8 mouse cellular contexts compared by ENCODE assay signal in the genomic region with DNA sequence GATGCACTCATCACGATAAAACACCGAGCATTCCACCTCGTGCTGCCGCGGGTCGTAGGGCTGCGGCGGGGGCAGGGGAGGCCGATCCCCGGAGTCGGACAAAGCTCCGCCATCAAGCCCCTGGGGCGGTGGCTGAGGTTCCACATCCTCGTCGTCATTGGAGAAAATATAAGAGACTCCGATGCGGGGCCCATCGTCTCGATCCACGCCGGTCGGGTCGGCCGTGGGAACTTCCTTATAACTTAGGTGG. TPM values are rescaled to one million over a fixed set of nuclear protein-coding genes. Genes with fewer than 3 reads are reported as not detected.
DNase-seq lines count a peak whose midpoint lies in the region; ATAC-seq and TF ChIP-seq lines count a peak whose summit lies in the region.

No protein-coding gene starts in this region.

- TF ChIP-seq CTCF in kidney, adult 2 months (conservative IDR thresholded peaks at IDR 0.05; ENCODE audit: insufficient read depth, insufficient read length, low read depth, low read length): no peak

- no peaks in the 10 kb centered on the region for H3K27me3 ChIP-seq in kidney, adult 2 months (replicated peaks; ENCODE audit: control insufficient read depth, insufficient read depth, low read length)
- H3K27me3 ChIP-seq in forebrain, embryonic 10.5 days (ENCODE audit: poor library complexity, severe bottlenecking): no peaks in the 10 kb centered on the region
- H3K27me3 ChIP-seq in hindbrain, embryonic 15.5 days: no peaks in the 10 kb centered on the region
- peaks cover 16% of the 10 kb centered on the region for H3K27me3 ChIP-seq in megakaryocyte, embryonic 14.5 days (replicated peaks)

- H3K36me3 ChIP-seq in kidney, adult 2 months (ENCODE audit: control insufficient read depth, insufficient read depth, low read length): no peaks in the 10 kb centered on the region
- peaks cover 35% of the 10 kb centered on the region for H3K36me3 ChIP-seq in forebrain, embryonic 10.5 days (replicated peaks)
- no peaks in the 10 kb centered on the region for H3K36me3 ChIP-seq in hindbrain, embryonic 15.5 days
- peaks cover 26% of the 10 kb centered on the region for H3K36me3 ChIP-seq in megakaryocyte, embryonic 14.5 days (replicated peaks; ENCODE audit: low read length)

- H3K4me1 ChIP-seq in kidney, adult 2 months (ENCODE audit: control insufficient read depth, insufficient read depth, low read length): peaks cover 12% of the 10 kb centered on the region; the same call in 1 of the 2 replicates
- peaks cover 52% of the 10 kb centered on the region for H3K4me1 ChIP-seq in forebrain, embryonic 10.5 days
- H3K4me1 ChIP-seq in hindbrain, embryonic 15.5 days (replicated peaks): peaks cover 24% of the 10 kb centered on the region
- peaks cover 43% of the 10 kb centered on the region for H3K4me1 ChIP-seq in megakaryocyte, embryonic 14.5 days

- WGBS in kidney, adult 2 months: under 1% methylated on average over 24 of the region's 24 CpGs
- WGBS in forebrain, embryonic 10.5 days: 0% methylated on average over 24 of the region's 24 CpGs
- under 1% methylated on average over 24 of the region's 24 CpGs for WGBS in hindbrain, embryonic 15.5 days

- DNase-seq in kidney, adult 2 months: no peak
- no peak for DNase-seq in kidney, postnatal 4 days
- peak; percentile 16 to 25 for DNase-seq in CD8-positive naive resting alpha-beta T cell, adult 2 months (ENCODE audit: low read depth in 2 of 2, low spot score in 2 of 2)
- no peak for DNase-seq in forebrain, embryonic 10.5 days (ENCODE audit: extremely low spot score, low spot score)

- peak overlapping the region; percentile 100 for H3K4me3 ChIP-seq in kidney, adult 2 months (ENCODE audit: insufficient read depth, low read depth, low read length)
- peak overlapping the region; percentile 83 for H3K4me3 ChIP-seq in forebrain, embryonic 10.5 days
- H3K4me3 ChIP-seq in hindbrain, embryonic 15.5 days: peak overlapping the region; percentile 66
- H3K4me3 ChIP-seq in megakaryocyte, embryonic 14.5 days (replicated peaks): peak overlapping the region; percentile 97

- ATAC-seq in hindbrain, embryonic 15.5 days (ENCODE audit: low FRiP score, low read depth): no peak
- ATAC-seq in frontal cortex, adult (ENCODE audit: low TSS enrichment): no peak
- ATAC-seq in activated CD4-positive, CD25-positive, alpha-beta regulatory T cell, adult 4 months: no peak

- peak overlapping the region; percentile 98 for H3K4me2 ChIP-seq in hindbrain, embryonic 15.5 days

- H3K9me3 ChIP-seq in forebrain, embryonic 10.5 days: peaks cover 8% of the 10 kb centered on the region; the same call in 1 of the 2 replicates
- H3K9me3 ChIP-seq in hindbrain, embryonic 15.5 days: no peaks in the 10 kb centered on the region
- 0 out of 2 replicates have a peak, but pooled peaks cover 5% of the 10 kb centered on the region for H3K9me3 ChIP-seq in megakaryocyte, embryonic 14.5 days

- H3K9ac ChIP-seq in hindbrain, embryonic 15.5 days: peak overlapping the region; percentile 69

- TF ChIP-seq POLR2A in kidney, adult 2 months (IDR thresholded peaks at IDR 0.05; ENCODE audit: low read depth, low read length): no peak

- H3K27ac ChIP-seq in kidney, adult 2 months (ENCODE audit: insufficient read depth, low read depth, low read length): peak overlapping the region; percentile 100
- peak overlapping the region; percentile 94 for H3K27ac ChIP-seq in forebrain, embryonic 10.5 days
- H3K27ac ChIP-seq in hindbrain, embryonic 15.5 days (replicated peaks): peak overlapping the region; percentile 62; the same call in 1 of the 2 replicates

RNA-seq across cellular contexts. Expression of a gene that starts 30.0 kb away (rescaled TPM):
- 18.1 and 21.1 TPM in 2 replicates for polyA plus RNA-seq in kidney, adult 2 months (2012; rRNA removed)
- polyA plus RNA-seq in forebrain, embryonic 10.5 days (2016; fragmentation: Nextera tagmentation; extraction: Ambion mirVana): 23.5 TPM in 2 replicates
- polyA plus RNA-seq in hindbrain, embryonic 15.5 days (2015; fragmentation: Nextera tagmentation; extraction: Ambion mirVana): 8.8 and 12.2 TPM in 2 replicates
- polyA plus RNA-seq in megakaryocyte, embryonic 14.5 days (2012; ENCODE audit: insufficient read depth, low replicate concordance): 0.77 and 1.1 TPM in 2 replicates
- polyA plus RNA-seq in activated CD4-positive, CD25-positive, alpha-beta regulatory T cell, adult 4 months (2017; shearing (Covaris generic)): 1 to 10 TPM; 1.8 to 2.1 TPM

Comparison
In these comparisons a context has a peak if more than half of its experiments do, and no peak if none do; other contexts are left out.
1. DNase-seq: peak in CD8-positive naive resting alpha-beta T cell, adult 2 months (2 of 2); none in kidney, adult 2 months (single experiment), kidney, postnatal 4 days (0 of 2) and forebrain, embryonic 10.5 days (single experiment).
2. Peak in every context shown above with its lines, with median percentiles within 50 percentile points of each other: H3K27ac ChIP-seq and H3K4me3 ChIP-seq.